Mouse (Mus musculus): Measurements from ENCODE around the gene Ngfr.
"Not testable (repeated sequence)": the region's sequence is repeated elsewhere in the genome, so short reads cannot be mapped to it uniquely, and the experiment has no call there.

Ngfr gene

DNA sequence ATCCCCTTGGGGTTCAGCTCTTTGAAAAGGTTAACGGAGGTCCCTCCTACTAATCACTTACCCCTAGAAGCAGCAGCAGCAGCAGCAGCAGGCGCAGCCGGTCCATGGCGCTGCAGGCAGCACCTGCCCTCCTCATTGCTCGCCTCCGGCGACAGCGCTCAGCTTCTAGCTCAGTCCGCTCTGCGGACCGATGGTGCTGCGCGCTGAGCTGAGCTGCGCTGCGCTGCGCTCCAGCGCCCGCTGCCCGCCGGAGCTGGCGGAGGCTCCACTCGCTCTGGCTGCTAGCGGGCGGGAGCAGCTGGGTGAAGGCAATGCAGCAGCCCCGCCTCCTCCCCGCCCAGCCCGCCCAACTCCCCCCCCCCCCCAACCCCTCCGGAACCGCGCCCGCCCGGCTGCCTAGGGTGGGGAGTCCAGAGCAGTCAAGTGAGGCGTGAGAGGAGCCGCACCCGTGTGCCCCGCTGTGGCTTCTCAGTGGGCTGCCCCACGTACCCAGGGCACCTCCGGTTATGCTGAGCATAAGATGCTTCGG is at the start of gene Ngfr:
Gene Ngfr (minus strand): TSS at position 313 of the 529 bp plus-strand sequence.
- DNase-seq: peak in 1 of 2 experiments; percentile 14

DNA sequence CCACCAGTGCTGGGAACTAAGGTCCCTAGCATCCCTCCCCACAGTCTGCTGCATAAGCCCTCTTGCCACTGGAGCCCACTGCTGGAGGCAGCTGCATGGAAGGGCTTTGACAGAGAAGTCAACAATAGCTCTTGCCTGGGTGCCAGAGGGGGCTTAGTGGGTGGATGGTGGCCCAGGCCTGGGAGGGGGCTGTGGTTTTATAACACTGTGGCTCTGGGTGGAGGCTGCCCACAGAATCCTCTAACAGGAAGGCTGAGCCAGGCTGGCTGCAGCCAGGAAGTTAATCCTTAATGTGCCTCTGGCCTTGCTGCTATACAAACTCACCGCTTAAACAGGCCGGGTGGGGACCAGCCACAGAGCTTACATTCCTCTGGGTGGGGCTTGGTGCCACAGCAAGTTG is 47.5 kb upstream of the Ngfr start:
- no peak for DNase-seq

DNA sequence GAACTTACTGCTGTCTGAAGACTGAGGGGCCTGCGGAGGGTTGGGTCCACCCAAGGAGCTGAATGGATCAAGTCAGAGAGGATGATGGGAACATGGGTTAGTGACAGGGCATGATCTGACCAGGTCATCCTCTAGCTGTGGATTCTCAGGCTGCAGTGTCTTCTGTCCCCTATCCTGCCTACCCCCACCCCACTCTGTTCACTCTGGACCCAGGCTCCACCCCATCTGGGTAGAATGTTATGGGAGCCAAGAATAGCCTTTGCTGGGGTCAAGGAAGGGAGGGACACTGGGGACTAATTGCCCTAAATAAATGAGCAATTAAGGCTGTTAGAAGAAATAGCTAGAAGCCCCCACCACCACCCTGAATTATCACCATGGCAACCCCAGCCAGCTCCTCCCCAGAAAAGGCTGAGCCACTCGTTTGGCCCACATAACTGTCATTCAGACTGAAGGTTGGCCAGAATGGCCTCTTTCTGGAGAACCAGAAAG is 46.0 kb upstream of the Ngfr start:
- DNase-seq: no peak

DNA sequence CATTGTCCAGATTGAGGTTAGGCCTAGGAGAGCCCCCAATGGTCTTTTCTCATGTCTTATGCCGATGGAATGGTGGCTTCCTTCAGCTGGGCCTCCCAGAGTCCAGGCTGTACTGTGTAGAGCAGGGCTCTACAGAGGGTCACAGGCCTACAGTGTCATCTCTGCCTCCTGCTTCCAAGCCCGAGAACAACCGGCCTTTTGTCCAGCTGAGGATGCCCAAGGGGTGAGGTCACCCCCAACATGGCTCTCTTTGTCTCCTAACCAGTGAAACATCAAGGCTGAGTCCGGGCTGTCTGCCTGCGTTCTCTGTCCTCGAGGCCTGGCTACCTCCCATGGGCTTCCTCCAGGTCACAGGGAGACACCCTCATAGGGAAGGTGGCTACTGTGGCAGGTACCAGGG is 44.9 kb upstream of the Ngfr start:
- no peak for DNase-seq

DNA sequence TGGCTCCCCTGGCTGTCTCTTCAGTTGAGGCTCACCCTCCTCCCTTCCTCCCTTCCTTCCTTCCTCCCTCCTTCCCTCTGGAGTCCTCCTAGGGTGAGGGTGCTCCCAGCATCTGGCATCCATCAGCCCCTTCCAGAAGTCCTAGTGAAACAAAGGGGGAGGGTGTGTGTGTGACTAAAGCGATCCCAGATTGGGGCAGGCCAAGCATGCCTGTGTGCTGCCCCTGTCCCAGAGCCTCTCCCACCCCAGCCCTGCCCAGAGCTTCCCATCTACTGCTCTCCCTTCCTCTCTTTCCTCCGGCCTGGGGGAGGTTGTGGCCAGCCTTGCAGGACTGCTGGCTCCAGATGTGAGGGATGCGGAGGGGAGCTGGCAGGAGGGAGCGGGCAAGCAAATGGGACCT is 43.8 kb upstream of the Ngfr start:
- no peak for DNase-seq

DNA sequence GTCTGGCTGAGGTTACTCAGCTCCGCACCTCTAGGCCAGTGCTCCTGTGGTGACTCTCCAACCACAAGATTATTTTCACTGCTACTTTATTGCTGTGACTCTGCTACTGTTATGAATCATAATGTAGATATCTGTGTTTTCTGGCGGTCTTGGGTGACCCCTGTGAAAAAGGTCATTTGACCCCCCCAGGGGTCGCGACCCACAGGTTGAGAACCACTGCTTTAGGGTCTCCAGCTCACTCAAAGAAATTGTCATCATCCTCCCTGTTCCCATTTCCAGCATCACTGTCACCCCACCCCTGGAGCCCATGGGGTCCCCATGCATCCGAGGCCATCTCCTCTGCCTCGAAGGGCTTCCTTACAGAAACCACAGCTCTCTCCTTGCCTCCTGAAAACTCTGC is 43.0 kb upstream of the Ngfr start:
- no peak for DNase-seq

DNA sequence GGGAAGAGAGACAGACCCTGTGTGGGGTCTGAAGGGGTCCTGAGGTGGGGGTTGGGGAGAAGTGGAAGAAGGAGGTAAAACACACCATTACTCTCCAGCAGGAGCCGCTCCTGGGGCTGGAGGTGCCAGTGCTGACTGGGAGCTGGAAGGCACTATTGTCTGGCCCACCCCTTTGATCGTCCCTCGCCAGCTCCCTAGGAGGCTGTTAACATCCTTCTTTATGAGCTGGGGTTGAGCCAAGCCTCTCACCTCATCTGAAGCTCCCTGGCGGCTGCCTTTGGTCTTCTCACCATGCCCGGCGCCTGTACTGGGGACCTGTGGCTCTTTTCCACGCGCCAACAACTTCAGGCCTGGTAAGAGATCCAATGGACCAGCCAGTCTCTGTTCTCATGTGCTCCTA is 34.9 kb upstream of the Ngfr start:
- DNase-seq: no peak

DNA sequence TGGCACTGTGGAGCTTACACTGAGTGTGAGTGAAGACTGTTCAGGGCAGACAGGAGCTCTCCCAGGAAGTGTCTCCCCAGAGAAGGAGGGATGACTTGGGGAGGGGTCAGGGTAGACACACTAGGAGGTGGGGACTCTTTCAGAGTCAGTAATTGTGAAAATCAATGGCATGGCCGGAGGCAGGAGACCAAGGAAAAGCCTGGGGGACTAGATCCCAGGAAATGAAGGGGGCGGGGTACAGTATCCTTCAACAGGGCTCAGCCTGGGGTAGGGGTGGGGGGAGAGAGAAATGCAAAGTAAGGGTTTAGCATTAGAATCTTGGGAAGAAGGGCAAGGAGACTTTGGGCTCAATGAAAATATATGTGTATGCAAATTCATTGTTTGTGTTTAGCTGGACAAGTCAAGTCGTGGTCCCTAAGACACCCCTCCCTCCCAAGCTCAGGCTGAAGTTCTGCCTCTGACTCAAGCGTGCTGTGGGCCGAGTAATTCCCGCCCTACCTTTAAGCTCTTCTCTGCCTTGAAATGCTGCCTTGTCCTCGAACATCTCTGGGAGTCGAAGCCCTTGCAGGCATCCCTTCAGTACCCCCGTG is 34.1 kb upstream of the Ngfr start:
- no peak for DNase-seq

DNA sequence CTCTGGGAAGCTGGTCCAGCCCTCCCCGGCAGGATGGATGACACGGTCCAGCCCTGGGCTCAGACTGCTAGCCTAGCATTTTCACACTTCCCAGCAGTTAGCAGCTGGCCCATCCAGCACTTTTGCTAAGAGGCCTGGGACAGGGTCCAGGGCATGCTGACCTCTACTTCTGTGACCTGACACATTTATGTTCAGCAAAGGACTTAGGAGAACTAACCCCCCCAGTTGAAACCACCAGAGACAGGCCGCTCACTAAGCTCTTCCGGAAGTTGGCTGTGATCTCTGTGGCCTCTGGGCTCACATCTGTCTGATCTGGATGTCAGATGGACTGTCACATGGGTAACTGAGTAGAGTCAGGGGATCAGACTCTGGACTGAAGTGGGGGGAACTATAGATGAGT is 33.5 kb upstream of the Ngfr start:
- no peak for DNase-seq

DNA sequence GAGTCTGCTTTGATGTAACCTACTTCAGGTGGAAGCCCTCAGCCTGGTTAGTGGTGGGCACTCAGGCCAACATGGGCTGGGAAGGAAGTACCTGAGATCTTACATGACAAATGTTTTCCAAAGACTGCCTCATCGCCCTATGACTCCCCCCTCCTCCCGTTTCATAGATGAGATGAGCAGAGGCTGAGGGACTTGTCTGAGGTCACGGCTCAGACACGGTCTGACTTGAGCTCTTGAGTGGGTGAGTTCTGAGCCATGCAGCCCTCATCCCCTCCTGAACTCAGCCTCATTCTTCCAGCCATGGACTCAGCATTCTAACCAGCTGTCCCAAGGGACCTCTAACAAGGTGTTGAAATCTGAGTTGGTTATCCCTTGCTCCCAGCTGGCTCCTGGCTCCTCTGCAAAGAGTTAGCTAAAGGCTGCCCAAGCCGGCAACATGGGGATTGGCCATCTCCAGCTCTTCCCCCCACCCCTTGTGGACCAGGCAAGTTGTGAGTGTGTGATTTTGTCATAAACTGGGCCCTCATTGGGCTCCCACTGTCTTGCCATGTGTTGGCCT is 32.4 kb upstream of the Ngfr start:
- no peak for DNase-seq

DNA sequence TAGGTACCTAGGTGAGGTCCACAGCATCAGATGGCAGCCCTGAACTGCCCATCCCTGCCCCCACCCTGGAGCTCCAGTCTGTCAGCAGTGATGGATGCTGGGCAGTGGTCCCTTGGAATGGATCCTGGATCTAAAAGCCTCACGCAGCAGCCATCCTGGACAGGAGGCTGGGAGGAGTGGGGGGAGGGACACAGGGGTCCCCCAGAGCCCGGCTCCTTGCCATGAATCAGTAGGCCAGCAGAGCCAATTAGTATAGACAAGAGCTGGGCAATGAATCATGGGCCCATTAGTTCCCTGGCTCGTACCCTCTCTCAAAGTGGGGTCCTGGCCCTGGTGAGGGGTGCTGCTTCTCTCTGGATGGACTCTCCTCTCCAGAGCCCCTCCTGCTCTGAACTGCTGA is 31.5 kb upstream of the Ngfr start:
- no peak for DNase-seq

DNA sequence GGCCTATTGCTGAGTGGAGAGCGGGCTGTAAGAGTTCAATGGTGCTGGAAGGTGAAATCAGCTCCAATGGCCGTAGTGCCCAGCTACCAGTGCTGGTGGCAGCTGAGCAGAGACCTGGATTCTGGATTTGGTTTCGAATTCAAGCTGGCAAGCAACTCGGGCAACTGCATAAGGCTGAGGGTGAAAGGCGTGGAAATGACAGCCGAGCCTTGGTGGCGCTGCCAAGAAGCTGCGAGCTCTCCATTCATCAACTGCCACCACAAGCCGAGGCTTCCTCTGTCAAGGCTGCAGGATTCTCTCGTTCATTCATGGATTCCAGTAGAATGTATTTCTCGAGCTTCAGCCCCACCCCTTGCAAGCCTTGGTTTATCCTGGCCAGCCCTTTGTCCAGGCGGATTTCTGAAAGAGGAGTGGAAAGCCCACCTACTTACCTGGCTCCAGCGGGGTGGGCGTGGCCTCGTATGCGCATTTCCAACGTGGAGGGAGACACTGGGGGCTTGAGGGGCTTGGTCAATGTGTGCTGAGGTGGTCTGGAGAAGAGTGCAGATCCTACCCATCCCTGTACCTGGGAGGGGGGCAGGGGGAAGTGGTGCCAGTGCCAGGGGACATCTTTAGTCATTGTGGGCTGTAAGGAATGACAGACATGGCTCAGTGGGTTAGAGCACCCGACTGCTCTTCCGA is 30.4 kb upstream of the Ngfr start:
- no peak for DNase-seq

DNA sequence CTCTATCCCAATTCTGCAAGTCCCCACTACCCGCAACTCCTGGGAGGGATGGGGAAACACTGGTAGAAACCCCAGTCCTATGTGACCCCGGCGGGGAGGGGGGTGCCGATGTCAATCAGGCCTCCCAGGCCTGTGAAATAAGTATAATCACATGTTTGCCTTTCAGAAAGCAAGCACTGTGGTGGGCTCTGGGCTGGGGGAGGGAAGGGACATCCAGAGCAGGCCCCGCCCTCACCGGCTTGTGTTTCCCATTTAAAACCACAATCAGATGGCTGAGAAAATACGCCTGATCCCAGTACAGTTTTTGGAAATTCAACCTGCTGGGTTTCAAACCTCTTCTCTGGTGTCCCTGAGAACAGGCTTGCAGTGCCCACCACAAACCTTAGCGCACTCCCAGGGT is 27.2 kb upstream of the Ngfr start:
- DNase-seq: no peak

DNA sequence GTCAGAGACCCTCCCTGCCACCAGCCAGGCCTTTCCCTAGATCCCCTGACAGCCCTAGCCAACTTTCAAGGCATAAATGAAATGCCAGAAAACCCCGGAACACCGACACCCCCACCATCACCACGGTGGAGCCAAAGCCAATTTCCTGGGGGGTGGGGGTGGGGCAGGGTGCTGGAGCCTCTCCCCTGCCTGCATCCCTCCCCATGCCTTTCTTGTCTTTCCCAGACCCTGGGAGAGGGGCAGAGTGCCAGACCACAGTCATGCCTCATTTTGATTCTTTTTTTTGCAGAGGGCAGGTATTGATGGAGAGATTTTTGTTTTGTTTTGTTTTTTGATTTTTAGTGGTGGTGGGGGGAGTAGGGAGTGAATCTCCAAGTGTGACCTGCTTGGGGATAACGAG is 23.7 kb upstream of the Ngfr start:
- no peak for DNase-seq

DNA sequence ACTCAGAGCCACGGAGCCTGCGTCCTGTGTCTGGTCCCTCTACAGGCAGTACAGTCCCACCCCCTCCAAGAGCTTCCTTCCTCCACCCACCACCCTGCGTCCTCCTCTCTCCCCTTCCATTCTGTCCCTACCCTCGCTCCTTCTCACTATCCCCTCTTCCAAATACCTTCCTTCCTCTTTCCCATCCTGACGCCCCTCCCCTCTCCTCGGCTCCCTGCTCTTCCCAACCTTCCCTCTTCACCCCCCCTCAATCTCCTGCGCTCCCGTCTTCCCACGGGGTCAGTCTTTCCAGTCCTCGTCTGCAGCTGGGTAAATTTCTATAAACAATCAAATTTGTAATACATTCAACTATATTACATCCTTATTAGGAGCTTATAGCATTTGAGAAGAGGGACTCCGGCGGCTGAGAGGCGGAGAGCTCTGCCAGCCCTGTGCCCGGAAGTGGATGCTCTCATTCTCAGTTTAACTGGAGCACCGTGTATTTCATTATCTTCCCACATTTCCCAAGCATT is 22.9 kb upstream of the Ngfr start:
- DNase-seq: no peak

DNA sequence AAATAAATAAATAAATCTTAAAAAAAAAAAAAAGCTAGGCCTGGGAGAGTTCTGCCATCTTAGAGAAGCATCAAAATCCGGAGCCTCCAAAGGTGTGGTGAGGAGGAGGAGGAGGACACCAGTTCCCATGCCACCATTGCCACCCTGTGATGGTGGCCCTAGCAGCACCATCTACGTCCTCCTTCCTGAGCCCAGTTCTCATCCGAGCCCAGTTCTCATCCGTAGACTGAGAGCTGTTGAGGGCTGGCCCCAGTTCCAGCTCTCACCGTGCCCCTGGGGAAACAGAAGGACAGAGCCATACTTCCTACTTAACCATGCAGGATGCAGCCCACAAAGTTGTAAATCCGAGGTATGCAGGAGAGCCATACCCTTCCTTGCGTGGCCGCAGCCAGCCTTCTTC is 22.4 kb upstream of the Ngfr start:
- DNase-seq: no peak

DNA sequence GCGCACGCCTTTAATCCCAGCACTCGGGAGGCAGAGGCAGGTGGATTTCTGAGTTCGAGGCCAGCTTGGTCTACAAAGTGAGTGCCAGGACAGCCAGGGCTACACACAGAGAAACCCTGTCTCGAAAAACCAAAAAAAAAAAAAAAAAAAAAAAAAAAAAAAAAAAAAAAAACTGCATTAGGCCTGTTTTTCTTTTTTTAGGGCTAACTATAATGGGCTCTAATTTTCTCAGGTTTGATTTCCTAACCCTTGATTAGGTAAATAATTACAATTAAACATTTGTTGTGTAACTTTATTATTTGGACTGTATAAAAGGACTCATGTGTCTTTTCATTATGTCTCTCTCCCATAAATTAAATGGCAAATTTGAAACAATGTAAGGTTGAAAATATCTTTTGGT is 19.8 kb upstream of the Ngfr start:
- not testable (repeated sequence) for DNase-seq

DNA sequence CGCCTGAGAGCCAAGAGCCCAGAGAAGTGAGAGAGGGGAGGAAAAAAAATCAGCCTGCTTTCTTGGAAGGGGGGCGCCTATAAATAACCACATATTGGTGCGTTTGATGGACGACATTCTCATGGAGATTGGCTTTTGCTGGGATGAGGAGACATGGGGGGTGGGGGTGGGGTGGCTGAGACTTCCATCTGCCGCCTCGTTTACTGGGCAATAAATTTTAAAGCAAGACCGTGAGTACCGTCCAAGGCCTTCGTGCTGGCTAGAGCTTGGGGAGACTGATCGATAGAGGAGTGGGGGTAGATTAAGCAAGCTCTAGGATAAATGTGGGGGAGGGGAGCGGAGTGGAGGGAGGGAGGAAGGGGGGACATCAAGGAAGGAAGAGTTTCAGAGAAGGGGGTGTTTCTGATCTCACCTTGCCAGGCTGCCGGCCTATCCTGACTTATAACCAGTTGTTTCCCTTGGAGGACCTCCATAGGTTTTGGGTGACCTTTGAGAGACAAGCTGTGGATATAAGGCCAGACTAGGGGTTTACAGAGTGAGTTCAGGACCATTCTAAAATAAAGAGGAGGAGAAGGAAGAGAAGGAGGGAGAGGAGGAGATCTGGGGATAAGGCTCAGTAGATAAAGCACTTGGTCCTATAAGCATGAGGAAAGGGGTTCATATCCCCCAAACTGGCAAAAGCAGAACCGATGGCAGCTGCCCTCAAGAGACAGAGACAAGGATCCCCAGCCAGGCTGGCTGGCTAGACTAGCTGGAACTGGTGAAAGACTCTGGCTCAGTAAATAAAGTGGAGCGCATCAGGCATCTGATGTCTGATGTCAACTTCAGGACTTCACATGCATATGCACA is 10.9 kb upstream of the Ngfr start:
- no peak for DNase-seq

DNA sequence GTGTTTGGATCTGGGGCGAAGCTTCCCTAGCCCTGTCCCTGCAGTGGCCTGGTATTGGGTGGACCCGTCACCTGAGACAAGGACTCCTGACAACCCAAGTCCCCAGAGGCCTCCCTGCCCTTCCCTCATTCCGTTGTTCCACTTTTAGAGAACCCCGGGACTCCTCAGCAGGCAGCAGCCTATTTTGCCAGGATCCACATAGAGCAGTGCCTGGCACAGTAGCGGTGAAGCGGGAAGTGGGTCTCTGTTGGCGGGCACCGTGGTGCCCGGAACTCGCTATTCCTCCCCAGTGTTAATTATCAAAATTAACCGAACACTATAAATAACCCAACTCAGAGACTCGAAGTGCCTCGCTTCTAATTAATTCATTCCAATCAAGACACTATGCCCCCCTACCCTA is 10.2 kb upstream of the Ngfr start:
- no peak for DNase-seq

DNA sequence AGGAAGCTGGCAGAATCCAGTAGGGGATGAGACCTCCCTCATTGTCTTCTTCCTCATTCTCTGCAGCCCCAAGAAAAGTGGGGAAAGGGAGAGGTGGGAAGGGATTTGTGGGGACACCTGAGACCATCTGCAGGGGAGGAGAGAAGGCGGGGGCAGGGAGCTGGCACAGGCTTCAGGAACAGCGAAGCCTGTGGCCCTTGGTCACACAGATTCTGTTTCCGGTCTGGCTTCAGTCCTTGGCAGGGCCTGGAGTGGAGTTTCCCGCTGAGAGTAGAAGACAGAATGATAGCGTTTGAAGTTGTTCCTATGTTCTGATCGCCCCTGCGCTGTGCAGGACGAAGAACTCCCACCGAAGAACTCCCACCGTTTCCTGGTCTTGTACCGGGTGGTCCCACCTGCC is 9.2 kb upstream of the Ngfr start:
- no peak for DNase-seq

DNA sequence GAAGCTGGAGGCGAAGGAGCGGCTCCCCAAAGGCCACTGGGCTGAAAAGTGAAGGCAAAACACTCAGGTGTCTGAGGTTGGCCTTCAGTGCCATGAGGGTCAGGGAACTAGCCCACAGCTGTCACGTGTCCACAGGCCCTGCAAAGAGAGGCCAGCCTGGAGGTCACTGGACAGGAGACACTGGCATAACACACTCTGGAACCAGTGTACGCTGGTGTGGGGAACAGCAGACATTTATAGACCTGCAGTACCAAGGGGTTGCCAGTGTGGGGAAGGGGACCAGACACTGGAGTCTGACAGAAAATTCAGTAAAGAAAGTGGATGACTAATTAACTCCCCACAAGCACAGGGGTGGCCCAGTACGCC is 8.6 kb upstream of the Ngfr start:
- no peak for DNase-seq

DNA sequence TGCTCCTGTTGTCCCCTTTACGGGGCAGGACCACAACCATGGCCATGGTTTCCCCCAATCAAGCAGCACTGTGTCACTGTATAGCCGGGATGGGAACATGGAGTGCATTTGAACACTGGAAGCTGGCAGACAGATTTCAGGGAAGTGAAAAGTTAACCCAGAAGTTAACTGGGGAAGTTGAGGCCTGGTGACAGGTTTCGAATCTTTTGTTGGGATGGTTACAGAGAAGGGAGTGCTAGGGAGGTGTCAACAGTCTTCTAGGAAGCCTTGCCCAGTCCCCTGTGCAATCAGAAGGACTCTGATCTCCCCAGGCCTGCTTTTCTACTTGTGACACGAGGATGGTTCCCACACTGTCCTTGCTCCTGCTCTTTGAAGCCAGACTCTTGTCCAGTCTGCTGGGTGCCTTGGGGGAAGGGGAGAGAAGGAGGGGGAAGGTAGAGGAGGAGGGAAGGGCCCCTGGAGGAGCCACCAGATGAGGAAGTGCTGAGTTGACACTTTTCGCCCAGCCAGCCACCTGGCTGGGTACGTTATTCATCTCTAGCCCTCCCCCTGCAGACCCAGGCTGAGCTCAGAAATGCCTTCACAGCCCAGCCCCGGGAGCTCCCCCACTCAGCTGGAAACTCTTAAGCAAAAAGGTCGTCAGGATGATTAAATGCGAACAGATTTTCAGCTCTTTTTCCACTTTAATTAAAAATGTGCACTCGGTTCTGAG is 8.1 kb upstream of the Ngfr start:
- DNase-seq: no peak

Data from thymus, adult 18-20 months (tissue).